Mouse (Mus musculus) small intestine, adult 2 months (tissue): Measurements from ENCODE around the gene Ccdc57. TPM values are rescaled to one million over a fixed set of nuclear protein-coding genes. Genes with fewer than 3 reads are reported as not detected.

ENCODE experiments used
- H3K27ac ChIP-seq: fragments of 200-500 bp; 2 replicates; pipeline ENCODE4 v1.5.1; 2012; ENCODE audit warnings: low read depth, low read length, control low read depth, inconsistent platforms; ENCODE audit not compliant: insufficient read depth
- H3K27me3 ChIP-seq: fragments of 200-500 bp; 2 replicates; pipeline ENCODE4 v1.6.1; 2012; ENCODE audit warnings: mild to moderate bottlenecking, moderate library complexity, low read length, inconsistent platforms; ENCODE audit not compliant: control insufficient read depth, insufficient read depth
- H3K36me3 ChIP-seq: fragments of 200-500 bp; 2 replicates; pipeline ENCODE4 v1.6.1; 2012; ENCODE audit warnings: mild to moderate bottlenecking, low read length, control low read depth, inconsistent platforms; ENCODE audit not compliant: control insufficient read depth, insufficient read depth
- H3K4me1 ChIP-seq: fragments of 200-500 bp; 2 replicates; pipeline ENCODE4 v1.6.1; 2012; ENCODE audit warnings: low read length, inconsistent platforms, mixed read lengths; ENCODE audit not compliant: control insufficient read depth, insufficient read depth, insufficient read length
- H3K4me3 ChIP-seq: fragments of 200-500 bp; 2 replicates; pipeline ENCODE4 v1.5.1; 2012; ENCODE audit warnings: low read depth, mild to moderate bottlenecking, control low read depth, inconsistent platforms, low read length, moderate library complexity
- CTCF ChIP-seq: fragments of 200-500 bp; IDR thresholded peaks from 2 replicates; pipeline ENCODE4 v1.5.1; 2012; ENCODE audit warnings: low read depth, mild to moderate bottlenecking, control low read depth, inconsistent platforms, low read length, moderate library complexity, mixed read lengths; ENCODE audit not compliant: insufficient replicate concordance, insufficient read length; ENCODE audit errors: extremely low read depth
- POLR2A ChIP-seq: fragments of 200-500 bp; IDR thresholded peaks from 2 replicates; pipeline ENCODE4 v1.6.1; 2012; ENCODE audit warnings: low read depth, mild to moderate bottlenecking, control low read depth, inconsistent platforms, low read length, moderate library complexity
- WGBS: fragments of 180-500 bp; shearing (Covaris S2); methylation state at CpG from one replicate; pipeline ENCODE4 v1.1.7; 2018; 5-methylcytosine and 5-hydroxymethylcytosine counted together
- polyA plus RNA-seq: library from polyadenylated mRNA; depleted of rRNA; stranded (reverse); fragments of >200 nt; gene quantifications from 2 replicates; pipeline ENCODE4 v1.2.3, GENCODE M21; 2012

Gene Ccdc57
- polyA plus RNA-seq, 1 experiment, result 0.43 TPM

DNA sequence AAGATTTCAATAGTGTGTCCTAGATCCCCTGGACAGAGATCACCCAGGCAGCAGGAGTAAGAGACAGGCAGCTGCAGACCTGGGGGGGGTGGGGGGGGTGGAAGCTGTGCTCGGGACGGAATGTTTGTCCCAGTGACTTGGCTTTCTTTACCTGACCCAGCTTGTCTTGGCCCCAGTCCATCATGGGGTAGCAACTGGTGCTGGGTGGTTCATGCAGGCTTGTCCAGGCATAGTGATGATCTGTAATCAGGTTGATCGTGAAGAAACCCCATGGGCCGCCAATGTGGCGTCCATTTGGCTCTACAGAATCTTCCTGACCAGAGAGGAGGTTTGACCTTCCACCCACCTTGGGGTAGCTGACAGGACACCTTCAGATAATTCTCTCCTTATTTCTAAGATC is 13.3 kb upstream of the Ccdc57 start:
- 88% methylated on average over 5 of the region's 5 CpGs for WGBS
- Histone ChIP-seq H3K36me3 (no peaks in the 10 kb centered on the region), H3K4me1 (peaks cover 22% of the 10 kb centered on the region), H3K27ac (no peak overlapping the region), H3K4me3 (no peak overlapping the region), H3K27me3 (no peaks in the 10 kb centered on the region)
- TF ChIP-seq CTCF (no peak), POLR2A (no peak)

DNA sequence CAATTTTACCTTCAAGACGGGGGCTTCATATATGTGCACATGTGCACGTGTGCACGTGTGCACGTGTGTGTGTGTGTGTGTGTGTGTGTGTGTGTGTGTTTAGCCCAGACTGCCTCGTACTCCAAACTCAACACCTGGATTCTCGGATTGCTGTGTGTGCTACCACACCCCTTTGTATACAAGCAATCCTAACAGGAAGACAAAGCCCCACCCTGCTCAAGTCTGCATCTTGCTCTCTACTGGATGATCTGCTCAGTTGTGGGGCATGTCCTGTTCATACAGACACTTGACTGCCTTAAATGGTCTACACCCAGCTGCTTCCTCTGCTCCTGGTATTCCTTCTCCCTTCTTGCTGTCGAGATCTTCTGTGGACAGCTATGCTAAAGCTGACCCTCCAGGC is 12.6 kb upstream of the Ccdc57 start:
- 64% methylated on average over 7 of the region's 7 CpGs for WGBS
- H3K36me3 ChIP-seq, result no peaks in the 10 kb centered on the region
- no peaks in the 10 kb centered on the region for H3K27me3 ChIP-seq
- TF ChIP-seq POLR2A, result no peak
- TF ChIP-seq CTCF, result no peak
- peaks cover 19% of the 10 kb centered on the region for H3K4me1 ChIP-seq
- no peak overlapping the region for H3K27ac ChIP-seq
- H3K4me3 ChIP-seq, result no peak overlapping the region

DNA sequence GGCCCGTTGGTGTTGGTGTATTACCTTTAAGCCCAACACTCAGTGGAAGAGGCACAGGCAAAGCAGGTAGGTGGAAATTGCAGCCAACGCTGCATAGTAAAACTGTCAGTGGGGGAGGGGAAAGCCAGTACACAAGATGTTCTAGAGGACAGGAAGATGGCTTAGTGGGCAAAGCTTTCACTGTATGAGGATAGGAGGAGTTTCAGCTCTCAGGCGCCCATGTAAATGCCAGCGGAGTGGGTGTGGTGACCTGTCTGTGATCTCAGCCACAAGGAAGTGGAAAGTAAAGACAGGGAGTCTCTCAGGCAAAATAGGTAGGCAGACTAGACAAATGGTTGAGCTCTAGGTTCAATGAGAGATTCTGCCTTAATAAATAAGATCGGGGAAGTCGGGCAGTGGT is 8.3 kb upstream of the Ccdc57 start:
- TF ChIP-seq CTCF (no peak), POLR2A (no peak)
- Histone ChIP-seq H3K27ac (no peak overlapping the region), H3K4me1 (peaks cover 16% of the 10 kb centered on the region; the same call in 1 of the 2 replicates), H3K27me3 (no peaks in the 10 kb centered on the region), H3K36me3 (no peaks in the 10 kb centered on the region), H3K4me3 (no peak overlapping the region)
- 54% methylated on average over 6 of the region's 6 CpGs for WGBS

GRCm38 (mm10) chr11:120939712-120940341 is 7.2 kb upstream of the Ccdc57 start:
- peaks cover 16% of the 10 kb centered on the region; the same call in 1 of the 2 replicates for H3K4me1 ChIP-seq
- WGBS, result 56% methylated on average over 6 of the region's 6 CpGs
- H3K27me3 ChIP-seq, result no peaks in the 10 kb centered on the region
- no peak for TF ChIP-seq CTCF
- TF ChIP-seq POLR2A, result no peak
- peak overlapping the region; percentile 66 for H3K27ac ChIP-seq
- no peaks in the 10 kb centered on the region for H3K36me3 ChIP-seq
- H3K4me3 ChIP-seq, result no peak overlapping the region

GRCm38 (mm10) chr11:120938795-120939194 is 6.1 kb upstream of the Ccdc57 start:
- H3K27me3 ChIP-seq, result no peaks in the 10 kb centered on the region
- TF ChIP-seq CTCF (no peak), POLR2A (no peak)
- no peak overlapping the region for H3K4me3 ChIP-seq
- H3K27ac ChIP-seq, result peak overlapping the region; percentile 66
- peaks cover 16% of the 10 kb centered on the region; the same call in 1 of the 2 replicates for H3K4me1 ChIP-seq
- H3K36me3 ChIP-seq, result no peaks in the 10 kb centered on the region
- WGBS, result 4% methylated on average over 4 of the region's 4 CpGs

DNA sequence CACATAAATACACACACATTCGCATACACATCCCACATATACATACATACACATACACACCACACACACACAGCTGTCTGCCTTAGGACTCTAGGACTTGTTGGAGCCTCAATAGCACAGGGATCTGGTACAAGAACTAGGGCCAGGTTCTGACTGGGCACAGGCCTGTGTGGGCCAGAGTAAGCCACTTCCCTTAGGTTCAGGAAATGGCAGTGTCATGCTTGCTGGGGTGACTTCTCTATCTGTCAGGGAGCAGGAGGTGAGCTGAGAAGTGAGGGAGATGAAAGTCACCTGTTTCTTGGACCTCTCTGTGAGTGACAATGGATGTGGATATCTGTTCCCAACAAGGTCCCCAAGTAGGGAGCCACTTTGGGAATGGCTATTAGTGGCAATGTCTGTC is 5.3 kb upstream of the Ccdc57 start:
- H3K36me3 ChIP-seq, result no peaks in the 10 kb centered on the region
- 95% methylated on average over 1 of the region's 1 CpGs for WGBS
- H3K4me3 ChIP-seq, result no peak overlapping the region
- H3K4me1 ChIP-seq, result peaks cover 19% of the 10 kb centered on the region; the same call in 1 of the 2 replicates
- H3K27ac ChIP-seq, result no peak overlapping the region
- H3K27me3 ChIP-seq, result no peaks in the 10 kb centered on the region
- TF ChIP-seq POLR2A (no peak), CTCF (no peak)

DNA sequence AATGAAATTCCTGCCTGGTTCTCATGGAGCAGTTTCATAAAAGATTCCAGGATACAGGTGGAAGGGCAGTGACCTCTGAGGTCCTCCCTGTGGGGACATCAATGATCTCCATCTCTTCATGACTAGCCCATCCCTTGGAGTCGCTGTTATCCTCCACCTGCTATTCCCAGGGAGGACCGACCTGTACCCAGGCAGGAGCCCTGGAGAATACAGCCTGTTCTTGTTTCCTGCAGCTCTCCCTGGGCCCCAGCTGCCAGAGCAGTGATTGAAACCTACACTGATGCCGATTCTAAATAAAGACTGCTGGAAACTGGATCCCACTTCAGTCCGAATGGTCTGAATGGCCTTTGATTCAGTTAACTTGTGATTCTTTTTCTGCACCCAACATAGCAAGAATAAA is 1.2 kb downstream of the Ccdc57 start:
- Histone ChIP-seq H3K4me1 (peaks cover 5% of the 10 kb centered on the region), H3K27ac (no peak overlapping the region), H3K36me3 (no peaks in the 10 kb centered on the region), H3K27me3 (no peaks in the 10 kb centered on the region), H3K4me3 (no peak overlapping the region)
- WGBS, result 96% methylated on average over 4 of the region's 4 CpGs
- TF ChIP-seq CTCF (no peak), POLR2A (no peak)
